Mouse (Mus musculus) lung, postnatal 4 days (tissue): ENCODE results near the gene Fam163a.
"Not testable (repeated sequence)": the region's sequence is repeated elsewhere in the genome, so short reads cannot be mapped to it uniquely, and the experiment has no call there.

Source experiments
- DNase-seq, 2 experiments: peaks; one replicate each; pipeline ENCODE4 v3.0.0; 2021

Gene Fam163a

DNA sequence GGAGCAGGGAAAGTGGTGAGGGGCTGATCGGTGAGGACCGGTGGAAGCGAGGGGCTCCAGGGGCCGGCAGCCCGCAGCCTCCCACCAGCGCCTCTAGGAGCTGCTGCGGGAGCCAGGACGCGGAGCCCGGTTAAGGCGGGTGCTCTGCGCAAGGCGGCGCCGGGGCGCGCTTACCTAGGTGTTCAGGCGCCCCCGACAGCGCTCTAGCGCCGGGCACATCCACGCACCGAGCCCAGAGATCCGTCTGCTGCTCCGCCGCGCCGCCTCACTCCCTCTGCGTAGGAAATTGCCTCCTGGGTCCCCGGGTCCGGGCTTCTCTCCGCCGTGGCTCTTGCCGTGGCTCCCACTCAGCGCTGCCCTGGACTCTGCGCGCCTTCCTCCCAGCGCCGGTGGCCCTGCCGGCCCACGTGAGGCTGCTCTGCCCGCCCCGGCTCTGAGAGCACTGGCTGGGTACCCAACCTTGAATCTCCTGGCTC, at the start of gene Fam163a:
Gene Fam163a (minus strand): TSS at position 371 of the 476 bp plus-strand sequence.
- no peak for DNase-seq

DNA sequence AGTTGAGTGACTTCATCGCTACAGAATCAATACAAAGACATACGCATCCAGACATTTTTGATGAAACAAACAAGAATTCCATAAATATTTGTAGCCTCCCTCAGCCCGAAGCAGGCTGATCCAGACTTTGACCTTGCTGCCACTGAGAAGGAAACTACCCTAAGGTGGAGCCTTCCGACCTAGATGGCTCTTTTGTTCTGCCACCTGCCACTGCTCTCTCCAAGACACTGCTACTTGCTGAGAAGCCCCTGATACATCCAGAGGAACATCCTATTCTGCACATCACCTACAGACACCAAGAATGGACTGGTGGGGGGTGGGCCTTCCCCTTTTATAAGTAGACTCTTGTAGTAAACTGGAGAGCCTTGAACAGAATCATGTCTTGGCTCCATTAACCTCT, 46.3 kb upstream of the Fam163a start:
- DNase-seq = not testable (repeated sequence)

DNA sequence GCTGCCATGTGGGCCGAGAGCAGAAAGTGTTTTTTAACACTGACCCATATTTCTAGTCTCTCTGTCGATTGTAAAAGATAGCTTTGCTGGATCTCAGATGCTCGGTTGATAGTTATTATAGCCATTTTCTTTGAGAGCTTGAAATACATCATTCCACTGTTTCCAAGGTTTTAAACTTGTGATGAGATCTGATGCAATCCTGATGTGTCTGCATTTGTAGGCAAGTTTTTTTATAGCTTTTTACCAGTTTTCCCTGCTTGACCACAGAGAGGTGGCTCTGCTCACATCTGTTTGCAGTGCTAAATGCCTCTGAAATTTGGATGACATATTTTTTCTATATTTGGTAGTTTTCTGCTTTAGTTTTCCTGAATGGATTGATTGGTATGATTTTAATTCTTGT, 43.1 kb upstream of the Fam163a start:
- no peak for DNase-seq

DNA sequence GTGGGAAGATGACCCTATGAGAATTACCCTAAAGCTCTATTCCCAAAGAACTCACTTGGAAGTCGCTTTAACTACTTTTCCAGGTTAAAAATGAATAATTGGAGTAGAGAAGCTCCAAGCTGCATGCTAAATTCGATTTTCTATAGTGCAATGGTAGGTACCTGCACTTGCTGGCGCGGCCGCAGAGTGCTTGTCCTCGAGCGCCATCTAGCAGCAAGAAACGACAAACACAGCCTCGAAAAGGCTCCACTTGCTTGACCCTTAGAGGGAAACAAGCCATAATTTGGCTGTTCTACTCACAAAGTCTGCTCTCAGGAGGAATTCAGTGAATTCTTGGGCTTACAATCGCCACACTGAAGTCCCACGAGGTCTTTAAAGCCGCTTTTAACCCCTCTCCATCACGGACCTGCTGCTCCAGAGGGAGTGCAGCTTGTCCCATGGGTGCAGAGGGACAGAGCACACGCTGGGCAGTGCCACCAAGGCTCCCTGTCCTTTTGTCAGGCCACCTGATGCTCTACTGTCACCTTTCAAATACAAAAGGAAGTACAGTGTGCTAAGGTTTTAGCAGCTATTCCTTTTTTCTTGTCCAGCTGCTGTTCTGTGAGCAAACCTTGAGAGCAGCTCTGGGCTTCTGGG, 37.0 kb upstream of the Fam163a start:
- peak; percentile 58 to 71 for DNase-seq

DNA sequence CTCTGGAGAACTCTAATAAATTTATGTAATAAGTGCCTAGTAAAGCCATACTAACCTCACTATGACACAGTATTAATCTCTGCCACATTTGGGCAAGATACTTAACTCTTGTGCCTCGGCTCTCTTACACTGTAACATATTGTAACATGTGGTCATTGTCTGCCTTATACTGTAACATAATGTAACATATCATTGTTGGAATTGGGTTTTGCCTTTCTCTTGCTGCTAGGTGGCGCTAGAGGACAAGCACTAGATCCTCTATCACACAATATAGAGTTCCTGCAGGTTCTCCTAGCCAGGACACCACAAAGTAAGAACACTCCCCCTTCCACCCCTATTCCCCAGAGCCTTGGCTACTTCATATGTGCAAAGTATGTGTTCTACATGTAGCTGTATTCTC, 36.2 kb upstream of the Fam163a start:
- DNase-seq = peak in 1 of 2 experiments; percentile 30

DNA sequence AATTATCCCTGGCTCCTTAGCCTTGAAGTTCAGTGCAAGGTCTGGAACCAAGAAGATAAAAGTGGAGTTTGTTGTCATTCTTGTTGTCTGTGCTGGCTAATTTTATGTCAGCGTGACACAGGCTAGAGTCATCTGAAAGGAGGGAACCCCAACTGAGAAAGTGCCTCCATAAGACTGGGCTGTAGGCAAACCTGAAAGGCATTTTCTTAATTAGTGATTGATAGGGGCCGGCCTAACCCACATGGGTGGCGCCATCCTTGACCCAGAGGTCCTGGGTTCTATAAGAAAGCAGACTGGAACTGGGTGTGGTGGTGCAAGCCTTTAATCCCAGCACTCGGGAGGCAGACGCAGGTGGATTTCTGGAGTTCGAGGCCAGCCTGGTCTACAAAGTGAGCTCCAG, 26.3 kb upstream of the Fam163a start:
- DNase-seq = no peak

DNA sequence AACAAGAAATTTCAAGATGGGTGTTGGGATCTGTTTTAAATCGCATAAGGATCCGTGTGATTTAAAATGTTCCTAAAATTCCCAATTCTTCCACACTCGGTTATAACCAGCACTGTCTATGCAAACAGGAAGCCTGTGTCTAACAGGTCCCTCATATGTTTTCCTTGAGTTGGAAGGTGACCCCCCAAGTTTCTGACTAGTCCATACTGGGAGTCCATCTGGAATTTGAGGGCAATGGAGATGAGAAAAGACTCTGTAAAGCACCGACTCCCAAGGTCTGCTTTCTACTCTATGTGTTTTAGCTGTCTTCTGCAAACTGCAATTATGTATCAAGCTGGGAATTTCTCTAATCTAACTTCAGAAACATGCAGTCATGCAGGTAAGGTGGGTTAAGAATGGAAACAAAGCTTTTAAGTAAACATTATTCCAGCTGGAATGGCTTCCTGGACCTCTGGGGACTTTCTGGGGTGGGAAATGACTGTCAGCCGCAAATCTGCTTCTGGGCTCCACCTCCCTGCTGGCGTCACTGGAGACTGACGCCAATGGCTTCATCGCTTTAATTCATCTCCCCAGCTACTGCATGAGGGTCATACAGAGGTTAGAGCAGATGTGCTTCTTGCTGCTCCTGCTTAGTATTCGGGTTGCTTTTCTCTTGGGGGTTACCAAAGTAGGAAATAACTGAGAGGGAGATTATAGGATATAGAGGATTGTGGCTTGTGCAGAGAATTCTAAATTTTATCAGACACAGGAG, 25.7 kb upstream of the Fam163a start:
- peak; percentile 19 to 35 for DNase-seq

DNA sequence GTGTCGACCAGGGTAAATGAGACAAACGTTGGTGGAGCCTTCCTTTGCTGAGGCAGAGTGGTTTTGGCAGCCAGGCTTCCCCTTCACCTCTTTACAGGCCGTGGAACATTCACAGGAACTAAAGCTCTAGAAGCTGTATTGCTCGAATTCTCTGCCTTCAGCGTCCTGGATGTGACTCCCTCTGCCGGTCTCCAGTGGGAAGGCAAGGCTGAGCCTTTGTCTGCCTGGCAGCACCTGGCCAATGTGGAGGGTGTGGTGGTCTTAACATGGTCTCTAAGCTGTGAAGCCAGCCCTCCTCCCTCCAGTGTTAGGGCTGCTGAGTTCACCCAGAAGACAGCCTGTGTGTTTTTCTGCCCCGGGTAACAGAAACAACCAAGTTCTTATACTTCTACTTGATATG, 24.6 kb upstream of the Fam163a start:
- peak; percentile 44 to 68 for DNase-seq

DNA sequence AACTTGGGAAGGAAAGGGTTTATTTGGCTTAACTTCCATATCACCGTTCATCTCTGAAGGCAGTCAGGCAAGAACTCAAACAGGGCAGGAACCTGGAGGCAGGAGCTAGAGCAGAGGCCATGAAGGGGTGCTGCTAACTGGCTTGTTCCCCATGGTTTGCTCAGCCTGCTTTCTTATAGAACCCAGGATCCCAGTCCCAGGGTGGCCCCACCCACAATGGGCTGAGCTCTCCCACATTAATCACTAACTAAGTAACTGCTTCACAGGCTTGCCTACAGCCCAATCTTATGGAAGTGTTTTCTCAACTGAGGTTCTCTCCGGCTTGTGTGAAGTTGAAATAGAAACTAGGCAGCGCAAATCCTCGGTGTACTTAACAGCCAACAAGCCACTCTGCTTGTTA, 23.9 kb upstream of the Fam163a start:
- DNase-seq = no peak

DNA sequence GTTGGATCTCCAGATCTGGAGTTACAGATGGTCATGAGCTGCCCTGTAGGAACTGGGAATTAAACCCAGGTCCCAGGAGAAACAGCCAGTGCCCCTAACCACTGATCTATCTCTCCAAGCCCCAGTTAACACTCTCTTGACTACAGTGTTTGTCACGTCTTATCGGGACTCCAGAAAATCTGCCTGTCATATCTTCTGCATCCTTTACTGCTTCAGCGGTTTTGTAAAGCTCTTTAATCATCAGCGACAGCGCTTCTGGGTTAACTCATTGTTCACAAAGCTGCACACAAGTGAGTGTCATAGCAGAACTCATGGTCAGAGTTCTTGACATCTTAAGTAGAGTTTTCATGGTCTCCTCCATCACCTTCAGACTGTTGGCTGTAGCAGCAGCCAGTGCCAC, 22.1 kb upstream of the Fam163a start:
- no peak for DNase-seq

DNA sequence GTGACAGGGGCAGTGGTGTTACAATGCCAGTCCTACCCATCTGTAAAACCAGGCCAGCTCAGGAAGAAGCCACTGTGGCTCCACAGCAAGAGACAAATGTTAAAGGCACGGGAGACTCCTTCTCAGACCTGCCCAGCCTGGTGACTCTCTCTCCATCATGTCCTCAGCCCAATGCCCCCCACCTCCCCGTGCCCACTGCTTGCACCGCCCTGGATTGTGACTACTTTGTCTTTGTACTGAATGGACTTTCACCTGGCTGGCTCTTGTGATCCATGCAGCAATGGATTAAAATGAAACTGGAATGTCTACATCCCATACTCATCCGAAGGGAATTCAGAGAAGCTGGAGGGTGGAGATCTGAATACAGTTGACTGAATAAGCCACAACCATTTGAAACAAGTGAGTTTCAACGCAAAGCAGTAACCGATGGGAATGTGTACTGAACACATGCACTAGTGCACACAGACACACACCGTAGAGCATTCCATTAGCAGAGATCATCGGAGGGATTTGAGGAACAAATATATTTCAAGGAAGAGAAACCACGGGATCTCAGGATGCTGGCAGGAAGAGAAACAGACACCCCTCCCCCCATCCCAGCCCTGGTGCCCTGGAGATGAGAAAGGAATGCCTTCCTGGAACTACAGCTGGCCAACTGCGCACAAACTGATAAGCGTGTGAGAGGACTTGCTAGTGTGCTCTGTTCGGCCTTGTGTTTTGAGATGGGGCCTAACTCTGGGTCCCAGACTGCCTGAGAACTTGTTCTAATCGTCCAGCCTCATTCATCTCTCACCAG, 17.6 kb upstream of the Fam163a start:
- peak in 1 of 2 experiments; percentile 48 for DNase-seq

DNA sequence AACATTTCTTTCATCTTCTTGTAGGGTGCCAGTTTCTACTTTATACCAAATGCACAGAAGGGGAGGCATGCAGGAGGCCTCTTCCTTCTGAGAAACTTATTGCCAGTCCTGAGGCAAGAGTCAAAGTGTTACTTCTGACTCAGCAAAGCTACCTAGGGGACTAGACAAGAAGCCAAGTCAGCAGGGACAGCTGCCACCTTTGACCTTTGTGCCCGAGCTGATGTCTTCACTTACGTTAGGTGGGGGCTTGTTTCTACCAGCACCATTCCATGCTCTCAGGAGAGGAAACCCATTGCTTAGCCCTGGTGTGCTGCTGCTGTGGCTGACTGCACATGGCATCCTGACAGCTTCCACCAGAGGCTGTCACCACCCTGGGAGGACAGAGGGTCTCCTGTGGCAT, 16.5 kb upstream of the Fam163a start:
- no peak for DNase-seq

DNA sequence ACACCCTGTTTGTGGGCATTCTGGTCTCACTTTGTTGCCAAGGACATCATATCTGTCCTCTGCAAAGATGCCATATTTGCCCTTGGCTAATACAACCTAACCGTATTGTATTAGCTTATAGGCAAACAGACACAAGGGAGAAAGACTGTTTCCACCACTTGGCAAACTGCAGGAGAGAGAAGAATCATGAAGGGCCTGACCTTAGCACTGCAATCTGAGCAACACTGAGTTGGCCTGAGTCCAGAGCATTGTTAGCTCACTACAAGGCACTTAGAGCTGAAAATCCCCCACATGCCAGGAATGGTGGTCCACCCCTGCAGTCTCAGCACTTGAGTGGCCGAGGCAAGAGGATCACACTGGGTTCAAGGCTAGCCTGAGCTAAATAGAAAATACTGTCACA, 13.7 kb upstream of the Fam163a start:
- DNase-seq = no peak

DNA sequence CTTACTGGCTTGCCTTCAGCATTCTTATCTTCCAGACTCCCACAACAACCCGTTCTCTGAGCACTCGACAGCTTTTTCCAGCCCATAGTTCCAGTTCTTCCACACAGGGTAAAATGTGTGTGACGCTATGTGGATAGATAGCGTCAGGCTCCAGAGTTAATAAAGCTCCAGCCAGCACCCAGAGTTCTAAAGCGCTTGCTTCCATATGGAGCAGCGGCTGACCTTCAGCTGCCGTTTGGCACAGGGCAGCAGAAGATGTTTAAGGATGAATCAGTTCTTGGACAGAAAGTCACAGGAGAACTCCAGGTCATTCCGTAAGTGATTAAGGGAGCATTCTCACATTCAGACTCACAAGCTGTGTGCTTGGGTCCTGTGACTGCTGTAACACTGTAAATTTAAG, 13.1 kb upstream of the Fam163a start:
- no peak for DNase-seq

DNA sequence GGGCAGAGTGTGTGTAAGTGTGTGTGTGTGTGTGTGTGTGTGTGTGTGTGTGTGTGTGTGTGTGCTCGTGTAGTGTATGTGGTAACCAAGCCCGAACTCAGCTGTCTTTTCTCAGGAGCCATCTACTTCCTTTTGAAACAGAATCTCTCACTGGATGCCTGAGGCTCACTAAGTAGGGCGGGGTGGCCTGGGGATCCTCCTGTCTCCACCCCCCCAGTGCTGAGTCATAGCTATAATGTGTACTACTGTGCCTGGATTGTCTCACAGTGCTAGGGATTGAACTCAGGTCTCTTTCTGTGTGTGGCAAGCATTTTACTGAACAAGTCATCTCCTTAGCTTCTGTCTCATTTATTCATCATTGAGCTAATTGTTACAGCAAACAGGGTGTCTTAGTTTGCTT, 12.6 kb upstream of the Fam163a start:
- peak; percentile 34 for DNase-seq

DNA sequence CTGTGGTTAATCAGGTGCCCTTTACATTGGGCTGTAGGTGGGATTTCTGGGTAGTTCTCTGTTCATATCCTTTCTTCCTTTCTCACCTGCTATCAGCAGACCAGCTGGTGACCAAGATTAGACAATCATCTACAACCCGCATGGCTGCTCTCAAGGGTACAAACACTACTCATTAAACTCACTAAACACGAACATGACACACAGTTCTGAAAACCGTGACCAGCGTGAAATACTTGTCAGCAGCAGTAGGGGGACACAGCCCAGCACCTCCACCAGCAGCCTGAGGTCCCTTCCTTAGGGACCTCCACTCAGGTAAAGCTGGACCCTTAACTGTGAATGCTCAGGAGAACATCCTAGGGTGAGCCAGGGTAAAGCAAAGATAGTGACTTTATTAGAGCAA, 11.4 kb upstream of the Fam163a start:
- DNase-seq = no peak

DNA sequence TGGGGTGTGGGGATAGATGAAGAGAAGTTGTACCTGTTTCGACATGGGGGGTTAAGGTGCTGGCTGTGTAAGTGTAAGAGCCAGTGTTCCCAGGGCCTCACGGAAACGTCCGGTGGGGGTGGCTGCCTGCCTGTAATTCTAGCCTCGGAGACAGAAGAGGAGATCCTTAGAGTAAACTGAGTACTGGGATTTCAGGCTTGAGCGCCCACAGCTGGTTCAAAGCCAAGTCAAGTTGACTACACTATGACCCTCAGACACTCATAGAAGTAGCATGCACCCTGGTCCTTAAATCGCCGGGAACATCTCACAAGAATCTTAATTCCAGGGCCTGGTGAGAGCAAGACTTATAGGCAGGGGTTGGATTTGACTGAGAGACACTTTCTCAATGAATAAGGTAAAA, 9.8 kb upstream of the Fam163a start:
- DNase-seq = no peak

DNA sequence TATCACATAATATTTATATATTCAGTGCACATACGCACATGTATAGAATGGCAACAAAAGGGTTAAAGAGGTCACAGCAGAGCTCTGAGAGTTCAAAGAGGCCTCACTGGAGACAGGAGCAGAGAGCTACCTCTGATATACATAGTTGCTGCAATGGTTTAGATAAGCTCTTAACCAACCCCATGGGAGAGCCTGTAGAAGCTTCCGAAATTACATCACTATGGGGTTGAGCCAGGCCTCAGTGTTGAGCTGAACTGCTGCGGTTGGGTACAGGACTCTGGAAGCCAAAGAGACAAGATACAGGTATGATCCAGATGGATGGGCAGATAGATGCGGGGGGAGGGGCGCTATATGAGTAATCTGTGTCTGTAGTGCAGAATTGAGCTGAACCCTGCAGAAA, 8.1 kb upstream of the Fam163a start:
- DNase-seq = no peak

DNA sequence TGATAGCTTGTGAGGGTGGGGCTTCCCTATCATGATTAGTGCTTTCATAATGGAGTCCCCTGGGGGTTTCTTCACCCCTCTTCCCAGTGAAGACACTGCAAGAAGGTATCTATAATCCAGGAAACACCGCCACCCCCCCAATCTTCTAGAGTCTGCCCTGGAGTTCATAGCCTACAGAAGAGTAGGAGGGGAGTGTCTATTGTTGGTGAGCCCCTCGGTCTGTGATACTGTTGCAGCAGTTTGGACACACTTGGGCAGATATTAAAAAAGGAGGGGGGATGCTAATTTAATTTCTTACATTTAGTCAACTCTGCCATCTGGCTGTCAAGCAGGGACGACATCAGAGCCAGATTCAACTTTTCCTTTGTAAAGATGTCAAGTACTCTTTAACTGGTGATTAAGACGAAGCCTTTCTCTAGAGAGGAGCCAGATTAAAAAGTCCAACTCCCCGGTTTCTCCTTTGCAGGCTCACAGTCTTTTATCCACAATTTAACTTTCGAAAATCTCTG, 7.0 kb upstream of the Fam163a start:
- DNase-seq = no peak

DNA sequence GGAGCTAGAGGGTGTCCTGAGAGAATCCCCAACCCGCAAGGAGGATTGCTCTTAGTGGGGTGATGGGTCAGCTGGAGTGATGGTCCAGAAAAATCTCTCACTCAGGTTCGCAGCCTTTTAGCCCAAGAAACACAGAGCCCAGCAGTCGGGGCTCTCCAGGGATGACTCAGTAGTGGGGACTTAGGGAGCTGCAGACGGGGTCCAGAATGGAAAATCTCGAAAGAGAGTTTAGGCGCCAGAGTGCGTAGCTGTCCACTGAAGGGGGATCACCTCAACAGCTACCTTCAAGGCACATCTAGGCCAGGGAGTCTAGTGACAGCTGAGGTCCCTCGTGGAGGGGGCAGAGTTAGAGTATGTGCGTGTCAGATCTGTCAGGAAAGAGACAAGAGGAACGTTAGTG, 338 bp upstream of the Fam163a start:
- no peak for DNase-seq

DNA sequence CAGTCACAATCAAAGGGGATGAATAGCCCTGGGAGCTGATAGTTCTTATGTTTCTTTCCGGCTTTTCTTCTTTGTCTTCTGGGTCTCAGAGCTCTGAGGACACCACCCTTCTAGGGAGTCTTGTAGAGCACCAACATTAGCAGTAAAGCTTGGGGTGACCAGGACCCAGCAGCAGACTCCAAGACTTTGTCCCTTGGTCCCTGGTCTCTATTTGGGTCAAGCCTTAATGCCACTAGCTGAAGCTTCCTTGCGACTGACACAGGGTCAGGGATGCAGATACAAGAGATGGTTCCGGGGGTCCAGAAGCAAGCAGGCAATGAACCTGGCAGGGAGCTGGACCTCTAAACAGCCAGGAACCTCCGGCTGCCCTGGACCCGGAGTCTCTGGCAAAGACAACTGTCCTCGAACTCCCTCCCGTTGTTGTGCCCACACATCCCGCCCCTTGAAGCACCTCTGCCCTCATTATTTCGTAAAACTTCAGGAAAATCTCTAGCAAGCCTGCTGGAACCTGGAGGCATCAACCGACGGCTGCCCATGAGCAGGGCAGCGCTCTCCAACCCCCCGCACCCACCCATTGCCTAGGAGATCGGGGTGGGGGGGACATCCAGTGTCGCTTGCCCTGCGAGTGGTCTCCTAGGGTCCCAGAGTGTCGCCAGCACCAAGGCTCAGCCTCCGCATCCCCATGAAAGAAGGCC, 718 bp downstream of the Fam163a start:
- no peak for DNase-seq

DNA sequence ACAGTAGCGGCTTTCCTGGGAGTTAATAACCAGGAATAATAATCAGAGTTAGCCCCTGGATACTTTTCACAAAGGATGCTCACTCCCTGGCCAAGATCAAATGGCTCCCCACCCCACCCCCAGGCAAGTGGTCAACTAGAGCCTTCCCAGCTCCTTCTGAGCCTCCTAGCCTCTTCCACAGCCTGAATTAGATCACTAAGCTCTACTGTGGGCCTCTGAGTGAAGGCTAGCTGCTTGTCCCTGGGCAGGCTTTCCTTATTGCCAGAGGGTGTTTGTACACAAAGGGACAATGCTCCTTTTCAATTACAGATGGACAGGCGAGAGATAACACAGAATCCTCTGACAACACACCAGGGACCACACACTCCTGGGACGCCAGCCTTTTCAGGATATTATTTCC, 2.2 kb downstream of the Fam163a start:
- DNase-seq = no peak

DNA sequence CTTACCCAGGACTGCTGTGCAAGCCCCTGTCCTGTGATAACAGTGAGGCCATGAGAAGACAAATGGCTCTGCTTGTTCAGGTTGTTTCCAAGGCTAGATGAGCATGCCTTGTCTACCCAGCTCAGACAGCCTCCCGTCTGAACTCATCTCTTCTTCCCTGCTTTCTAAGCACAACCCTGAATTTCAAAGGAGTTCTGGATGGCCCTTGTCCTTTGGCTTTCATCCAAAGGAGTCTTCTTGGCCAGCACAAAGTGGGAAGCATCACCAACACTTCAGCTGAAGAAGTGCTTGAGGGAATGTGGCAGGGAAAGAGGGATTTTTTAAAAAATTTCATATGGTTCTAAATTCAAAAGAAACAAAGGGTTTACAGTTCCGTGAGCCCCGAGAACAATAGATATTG, 3.8 kb downstream of the Fam163a start:
- DNase-seq = peak; percentile 19 to 40
